Mouse (Mus musculus) neural tube, embryonic 14.5 days (tissue): ENCODE results near the gene Lpgat1. TPM values are rescaled to one million over a fixed set of nuclear protein-coding genes. Genes with fewer than 3 reads are reported as not detected.

ENCODE experiments used
- ATAC-seq: fragments of 200-750 bp; cut with Nextera tagmentation; 2 replicates; pipeline ENCODE4 v1.8.0; 2017; ENCODE audit warnings: low read depth, mild to moderate bottlenecking, moderate TSS enrichment, moderate library complexity
- H3K27ac ChIP-seq: fragments of 300-500 bp; sonication (generic); 2 replicates; pipeline ENCODE4 v1.5.1; 2014; ENCODE audit warnings: low read depth, mild to moderate bottlenecking, control low read depth, low read length, moderate library complexity, mixed read lengths
- H3K27me3 ChIP-seq: fragments of 300-500 bp; sonication (generic); 2 replicates; pipeline ENCODE4 v1.6.1; 2014; ENCODE audit warnings: low read length; ENCODE audit not compliant: control insufficient read depth, insufficient read depth
- H3K36me3 ChIP-seq: fragments of 300-500 bp; sonication (generic); 2 replicates; pipeline ENCODE4 v1.6.1; 2014; ENCODE audit warnings: low read length, mixed read lengths; ENCODE audit not compliant: control insufficient read depth, insufficient read depth
- H3K4me1 ChIP-seq: fragments of 300-500 bp; sonication (generic); 2 replicates; pipeline ENCODE4 v1.6.1; 2014; ENCODE audit warnings: low read length; ENCODE audit not compliant: control insufficient read depth, insufficient read depth
- H3K4me2 ChIP-seq: fragments of 300-500 bp; sonication (generic); 2 replicates; pipeline ENCODE4 v1.6.1; 2014; ENCODE audit warnings: mild to moderate bottlenecking, low read depth, low read length, control low read depth
- H3K4me3 ChIP-seq: fragments of 300-500 bp; sonication (generic); 2 replicates; pipeline ENCODE4 v1.5.1; 2014; ENCODE audit warnings: low read depth, low read length, control low read depth, mixed read lengths
- H3K9ac ChIP-seq: fragments of 300-500 bp; sonication (generic); replicated peaks from 2 replicates; pipeline ENCODE4 v1.6.1; 2014; ENCODE audit warnings: low read depth, mild to moderate bottlenecking, control low read depth, low read length, mixed read lengths
- H3K9me3 ChIP-seq: fragments of 300-500 bp; sonication (generic); 2 replicates; pipeline ENCODE4 v1.6.1; 2016; ENCODE audit warnings: low read length; ENCODE audit not compliant: control insufficient read depth
- WGBS: fragments of 180-500 bp; shearing (Covaris S2); extraction: QIAGEN DNeasy Blood & Tissue Kit; methylation state at CpG from one replicate; pipeline ENCODE4 v1.1.7; 2014; 5-methylcytosine and 5-hydroxymethylcytosine counted together
- polyA plus RNA-seq: library from polyadenylated mRNA; unstranded; fragments of >200 nt; fragmentation: Nextera tagmentation; extraction: Ambion mirVana; gene quantifications from 2 replicates; pipeline ENCODE4 v1.2.1, GENCODE M21; 2014

The Lpgat1 gene
- polyA plus RNA-seq, 1 experiment from 2014 or later: 50.4 TPM

DNA sequence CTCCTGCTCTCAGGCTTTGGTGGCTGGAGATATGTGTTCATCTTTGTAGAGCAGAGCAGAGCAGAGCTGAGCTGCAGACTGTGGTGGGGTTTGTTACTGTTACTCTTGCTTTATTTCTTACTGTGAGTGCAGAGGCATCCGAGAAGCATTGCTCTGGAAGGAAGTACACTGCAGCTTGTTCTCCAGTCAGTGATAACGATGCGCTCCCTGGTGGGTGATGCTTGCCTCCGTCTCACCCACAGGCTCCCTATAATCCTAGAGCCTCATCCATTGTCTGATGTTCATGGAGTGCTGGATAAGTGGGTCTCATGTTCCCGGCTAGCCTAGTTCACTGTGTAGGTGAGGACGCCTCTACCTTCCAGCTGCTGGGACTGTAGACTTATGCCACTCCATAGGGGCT lies 6.0 kb downstream of the Lpgat1 start:
- Histone ChIP-seq H3K9ac (no peak overlapping the region), H3K27ac (no peak overlapping the region), H3K36me3 (peaks cover 11% of the 10 kb centered on the region; the same call in 1 of the 2 replicates), H3K4me3 (no peak overlapping the region), H3K9me3 (no peaks in the 10 kb centered on the region), H3K4me1 (peaks cover 13% of the 10 kb centered on the region; the same call in 1 of the 2 replicates), H3K27me3 (no peaks in the 10 kb centered on the region), H3K4me2 (no peak overlapping the region)
- no peak for ATAC-seq
- WGBS: 70% methylated on average over 6 of the region's 6 CpGs

DNA sequence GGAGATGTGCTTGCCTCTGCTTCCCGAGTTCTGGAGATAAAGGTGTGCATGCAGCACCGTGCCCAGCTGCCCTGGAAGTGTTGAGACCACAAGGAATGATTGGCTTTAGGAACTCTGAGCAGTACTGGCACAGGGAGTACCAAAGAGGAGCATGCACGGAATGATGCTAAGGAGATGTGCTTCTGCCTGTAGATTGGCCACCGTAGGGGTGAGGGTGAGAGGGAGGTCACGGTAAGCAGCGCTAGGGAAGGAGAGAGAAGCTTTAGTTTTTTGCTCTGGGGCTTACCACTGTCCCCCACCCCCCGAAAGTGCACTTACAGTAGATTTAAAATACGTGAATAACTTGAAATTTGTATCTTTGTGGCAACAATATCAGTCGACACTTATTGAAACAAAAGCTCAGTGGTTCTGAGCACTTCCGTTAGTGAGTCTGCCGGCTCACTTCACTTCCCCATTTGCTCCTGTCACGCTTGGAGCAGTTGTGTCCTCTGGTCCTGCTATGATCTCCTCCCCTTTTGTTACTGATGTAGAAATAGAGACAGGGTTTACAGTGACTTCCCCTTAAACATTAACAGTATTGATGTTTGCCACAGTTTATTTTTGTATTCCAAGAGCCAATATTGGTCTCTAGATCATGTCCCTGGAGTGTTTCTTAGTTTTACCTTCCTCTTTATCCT lies 6.9 kb downstream of the Lpgat1 start:
- no peak overlapping the region for H3K9ac ChIP-seq
- WGBS: 81% methylated on average over 12 of the region's 12 CpGs
- H3K27me3 ChIP-seq: no peaks in the 10 kb centered on the region
- no peak overlapping the region for H3K27ac ChIP-seq
- H3K9me3 ChIP-seq: no peaks in the 10 kb centered on the region
- H3K36me3 ChIP-seq: peaks cover 11% of the 10 kb centered on the region; the same call in 1 of the 2 replicates
- peaks cover 13% of the 10 kb centered on the region; the same call in 1 of the 2 replicates for H3K4me1 ChIP-seq
- no peak overlapping the region for H3K4me2 ChIP-seq
- ATAC-seq: no peak
- H3K4me3 ChIP-seq: no peak overlapping the region

DNA sequence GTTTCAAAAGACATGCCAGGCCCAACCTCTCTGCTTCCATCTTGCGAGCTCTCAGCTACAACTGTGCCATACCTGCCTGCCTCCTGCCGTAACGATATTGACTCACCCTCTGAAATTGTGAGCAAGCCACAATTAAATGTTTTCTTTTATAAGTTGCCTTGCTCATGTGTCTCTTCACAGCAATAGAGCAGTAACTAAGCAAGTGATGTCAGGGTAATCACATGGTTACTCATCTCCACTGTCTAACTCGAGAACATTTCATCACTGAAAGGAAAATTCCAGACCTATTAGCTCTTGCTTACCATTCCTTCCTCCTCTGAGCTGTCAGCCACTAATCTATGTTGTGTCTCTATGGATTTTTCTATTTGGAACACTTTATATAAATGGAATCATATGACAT lies 15.0 kb downstream of the Lpgat1 start:
- no peaks in the 10 kb centered on the region for H3K27me3 ChIP-seq
- H3K4me1 ChIP-seq: no peaks in the 10 kb centered on the region
- H3K4me2 ChIP-seq: no peak overlapping the region
- no peaks in the 10 kb centered on the region for H3K36me3 ChIP-seq
- ATAC-seq: no peak
- WGBS: 95% methylated on average over 4 of the region's 4 CpGs
- H3K9ac ChIP-seq: no peak overlapping the region
- H3K9me3 ChIP-seq: no peaks in the 10 kb centered on the region
- no peak overlapping the region for H3K4me3 ChIP-seq
- no peak overlapping the region for H3K27ac ChIP-seq

DNA sequence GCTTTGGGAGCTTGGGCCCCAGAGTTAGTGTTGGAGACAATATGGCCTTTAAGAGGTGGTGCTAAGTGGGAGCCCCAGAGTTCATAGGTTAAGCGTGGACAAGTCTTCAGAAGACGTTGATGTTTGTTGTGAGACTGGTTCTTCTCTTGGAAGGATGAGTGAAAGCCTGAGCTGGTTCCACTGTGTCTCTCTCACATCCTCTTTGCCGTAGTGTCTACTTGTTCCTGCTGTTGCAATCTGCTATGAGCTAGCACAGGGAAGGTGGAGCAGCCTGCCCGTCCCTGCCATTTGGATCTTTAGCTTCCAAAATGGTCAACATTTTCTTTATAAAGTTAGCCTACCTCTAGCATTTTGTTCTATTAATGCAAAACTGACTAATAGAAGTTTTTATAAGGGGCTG lies 16.2 kb downstream of the Lpgat1 start:
- H3K4me2 ChIP-seq: no peak overlapping the region
- ATAC-seq: no peak
- H3K27ac ChIP-seq: no peak overlapping the region
- no peaks in the 10 kb centered on the region for H3K4me1 ChIP-seq
- 92% methylated on average over 4 of the region's 4 CpGs for WGBS
- H3K36me3 ChIP-seq: no peaks in the 10 kb centered on the region
- H3K27me3 ChIP-seq: no peaks in the 10 kb centered on the region
- no peak overlapping the region for H3K4me3 ChIP-seq
- H3K9ac ChIP-seq: no peak overlapping the region
- H3K9me3 ChIP-seq: no peaks in the 10 kb centered on the region

DNA sequence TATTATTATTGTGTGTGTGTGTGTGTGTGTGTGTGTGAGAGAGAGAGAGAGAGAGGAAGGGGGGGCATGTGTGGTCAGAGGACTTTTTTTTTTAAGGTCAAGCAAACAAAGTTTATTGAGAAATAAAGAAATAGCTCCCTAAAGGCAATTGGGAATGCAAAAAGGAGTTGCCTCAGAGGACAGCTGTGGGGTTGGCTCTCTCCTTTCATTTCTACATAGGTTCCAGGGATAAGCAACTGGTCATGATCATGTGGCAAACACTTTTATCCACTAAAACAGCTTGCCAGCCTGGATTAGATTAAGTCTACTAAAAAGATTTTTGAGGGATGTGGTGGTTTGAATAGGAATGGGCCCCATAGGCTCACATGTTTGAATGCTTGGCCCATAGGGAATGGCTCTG lies 18.8 kb downstream of the Lpgat1 start:
- Histone ChIP-seq H3K36me3 (no peaks in the 10 kb centered on the region), H3K27ac (no peak overlapping the region), H3K4me3 (no peak overlapping the region), H3K9me3 (no peaks in the 10 kb centered on the region), H3K4me2 (no peak overlapping the region), H3K4me1 (no peaks in the 10 kb centered on the region), H3K27me3 (no peaks in the 10 kb centered on the region), H3K9ac (no peak overlapping the region)
- no peak for ATAC-seq

DNA sequence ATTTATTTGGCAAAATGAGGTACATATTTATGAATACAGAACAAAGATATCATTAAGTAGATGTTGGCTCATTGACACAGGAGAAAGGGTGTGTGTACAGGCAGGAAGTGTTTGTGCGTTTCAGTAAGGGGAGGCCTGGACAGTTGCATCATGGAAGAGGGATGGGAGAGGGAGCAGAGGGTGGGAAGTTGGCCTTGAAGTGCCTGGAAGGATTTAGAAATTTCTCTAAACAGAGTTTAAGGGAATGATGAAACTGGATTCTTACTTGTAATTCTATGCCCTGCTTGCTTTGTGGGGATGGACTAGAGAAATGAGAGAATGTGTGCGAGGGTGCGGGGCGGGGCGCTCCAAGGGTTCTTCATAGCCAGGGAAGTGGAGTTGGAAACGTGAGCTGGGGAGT lies 20.2 kb downstream of the Lpgat1 start:
- 80% methylated on average over 6 of the region's 6 CpGs for WGBS
- Histone ChIP-seq H3K9ac (no peak overlapping the region), H3K4me3 (no peak overlapping the region), H3K4me1 (no peaks in the 10 kb centered on the region), H3K9me3 (no peaks in the 10 kb centered on the region), H3K4me2 (no peak overlapping the region), H3K36me3 (no peaks in the 10 kb centered on the region), H3K27ac (no peak overlapping the region), H3K27me3 (no peaks in the 10 kb centered on the region)
- ATAC-seq: no peak

DNA sequence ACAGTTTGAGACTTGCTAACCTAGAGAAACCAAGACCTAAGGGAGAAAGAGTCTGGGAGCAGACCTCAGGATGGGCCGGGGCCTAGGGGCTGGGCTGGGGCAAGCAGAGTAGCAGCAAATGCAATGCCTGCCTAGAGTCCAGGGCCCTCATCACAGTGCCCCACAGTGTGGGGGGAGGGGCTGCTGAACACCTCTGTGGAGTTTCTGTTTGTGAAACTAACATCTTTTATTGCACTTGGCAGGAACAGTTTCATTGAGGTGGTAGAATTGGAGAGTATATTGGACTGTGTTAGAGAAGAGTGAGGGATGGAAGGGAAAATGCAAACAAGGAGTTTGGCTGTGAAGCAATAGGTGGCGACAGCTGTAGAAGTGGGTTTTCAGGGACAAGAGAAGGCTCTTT lies 21.1 kb downstream of the Lpgat1 start:
- no peak overlapping the region for H3K27ac ChIP-seq
- no peak overlapping the region for H3K4me3 ChIP-seq
- H3K36me3 ChIP-seq: no peaks in the 10 kb centered on the region
- WGBS: 82% methylated on average over 2 of the region's 2 CpGs
- ATAC-seq: no peak
- no peak overlapping the region for H3K9ac ChIP-seq
- H3K4me1 ChIP-seq: no peaks in the 10 kb centered on the region
- no peaks in the 10 kb centered on the region for H3K9me3 ChIP-seq
- no peak overlapping the region for H3K4me2 ChIP-seq
- H3K27me3 ChIP-seq: no peaks in the 10 kb centered on the region

DNA sequence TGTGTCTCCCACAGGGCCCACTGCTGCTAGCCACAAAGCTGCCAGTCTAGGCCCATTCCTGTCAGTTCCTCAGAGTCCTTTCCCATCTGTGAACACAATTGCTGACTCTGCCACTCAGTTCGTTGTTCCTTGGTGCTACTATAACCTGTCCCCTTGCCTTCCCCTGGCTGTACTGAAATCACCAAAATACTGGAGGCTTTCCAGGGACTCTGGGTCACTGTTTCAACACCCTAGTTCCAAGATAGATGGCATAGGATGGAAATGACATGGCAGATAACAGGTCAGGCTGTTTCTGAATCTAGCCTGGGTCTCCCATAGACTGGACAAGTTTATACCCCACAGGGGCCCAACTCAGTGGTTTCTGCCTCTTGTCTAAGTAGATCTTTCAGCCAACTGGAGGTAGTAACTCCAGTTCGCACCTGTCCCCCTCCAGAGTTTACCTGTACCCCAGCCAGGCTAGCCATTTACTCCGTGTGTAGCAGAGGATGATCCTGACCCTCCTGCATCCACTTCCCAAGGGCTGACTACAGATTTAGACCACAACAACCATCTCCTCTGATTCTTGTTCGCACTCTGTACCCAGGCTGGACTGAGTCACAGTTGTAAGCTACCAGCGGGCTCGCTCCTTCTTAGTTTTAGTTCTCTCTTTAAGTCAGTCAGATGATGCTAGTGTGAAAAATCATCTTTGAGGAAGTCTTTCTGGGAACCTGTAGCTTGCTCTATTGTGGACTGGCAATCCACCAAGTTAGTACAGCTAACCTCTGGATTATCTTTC lies 23.1 kb downstream of the Lpgat1 start:
- ATAC-seq: no peak
- 86% methylated on average over 6 of the region's 6 CpGs for WGBS
- no peak overlapping the region for H3K4me2 ChIP-seq

DNA sequence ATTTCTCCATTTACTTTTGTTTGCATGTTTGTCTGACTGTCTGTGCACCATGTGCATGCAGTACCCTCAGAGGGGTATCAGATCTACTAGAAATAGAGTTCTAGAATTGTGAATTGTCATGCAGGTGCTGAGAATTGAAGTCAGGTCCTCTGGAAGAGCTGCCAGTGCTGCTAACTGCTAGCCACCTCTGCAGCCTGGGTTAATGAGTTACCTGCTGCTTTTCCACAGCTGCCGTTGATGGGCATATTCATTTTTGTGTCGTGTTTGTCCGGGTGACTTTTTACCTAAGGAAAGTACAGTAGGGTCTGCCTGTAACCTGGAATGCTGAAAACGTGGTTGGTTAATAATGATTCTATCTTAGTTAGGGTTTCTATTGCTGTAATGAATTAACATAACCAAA lies 24.0 kb downstream of the Lpgat1 start:
- no peak for ATAC-seq
- H3K9ac ChIP-seq: no peak overlapping the region
- no peaks in the 10 kb centered on the region for H3K27me3 ChIP-seq
- H3K36me3 ChIP-seq: no peaks in the 10 kb centered on the region
- no peak overlapping the region for H3K4me2 ChIP-seq
- no peak overlapping the region for H3K4me3 ChIP-seq
- 89% methylated on average over 4 of the region's 4 CpGs for WGBS
- H3K9me3 ChIP-seq: no peaks in the 10 kb centered on the region
- H3K27ac ChIP-seq: no peak overlapping the region
- H3K4me1 ChIP-seq: no peaks in the 10 kb centered on the region

More for the DNA sequence above, 23.1 kb downstream of the Lpgat1 start:
- no peak overlapping the region for H3K27ac ChIP-seq
- no peaks in the 10 kb centered on the region for H3K4me1 ChIP-seq
- H3K4me3 ChIP-seq: no peak overlapping the region
- H3K36me3 ChIP-seq: no peaks in the 10 kb centered on the region
- no peaks in the 10 kb centered on the region for H3K27me3 ChIP-seq
- no peak overlapping the region for H3K9ac ChIP-seq
- no peaks in the 10 kb centered on the region for H3K9me3 ChIP-seq
